Mouse (Mus musculus) spleen, postnatal 10 days (tissue): ENCODE measurements around the gene Vsig8.
A peak's percentile ranks its signal among the peaks of the same experiment; 100 is the strongest.

Source experiments
- DNase-seq, 2 experiments: peaks; one replicate each; pipeline ENCODE4 v3.0.0; 2021 to 2022; ENCODE audit warnings: low spot score in 2 of 2

Gene Vsig8

GRCm38 (mm10) chr1:172555638-172556037 is at the start of gene Vsig8:
Gene Vsig8 (plus strand): TSS chr1:172555938.
- no peak for DNase-seq

GRCm38 (mm10) chr1:172507001-172507400 is 48.7 kb upstream of the Vsig8 start:
- DNase-seq: no peak

GRCm38 (mm10) chr1:172507701-172508100 is 48.0 kb upstream of the Vsig8 start:
- DNase-seq: no peak

- no peak for DNase-seq
These were observed 47.6 kb upstream of the Vsig8 start for GRCm38 (mm10) chr1:172508172-172508571.

- no peak for DNase-seq
These were observed 46.5 kb upstream of the Vsig8 start for GRCm38 (mm10) chr1:172509235-172509634.

- no peak for DNase-seq
These were observed 45.8 kb upstream of the Vsig8 start for GRCm38 (mm10) chr1:172509983-172510382.

- no peak for DNase-seq
These were observed 45.2 kb upstream of the Vsig8 start for GRCm38 (mm10) chr1:172510421-172510972.

- DNase-seq: peak; percentile 35 to 71
These were observed 42.8 kb upstream of the Vsig8 start for GRCm38 (mm10) chr1:172512962-172513361.

GRCm38 (mm10) chr1:172513525-172514212 is 42.1 kb upstream of the Vsig8 start:
- peak; percentile 31 to 67 for DNase-seq

GRCm38 (mm10) chr1:172514213-172514529 is 41.6 kb upstream of the Vsig8 start:
- no peak for DNase-seq

GRCm38 (mm10) chr1:172514551-172515268 is 41.0 kb upstream of the Vsig8 start:
- no peak for DNase-seq

- no peak for DNase-seq
These were observed 40.3 kb upstream of the Vsig8 start for GRCm38 (mm10) chr1:172515396-172515795.

GRCm38 (mm10) chr1:172518013-172518412 is 37.7 kb upstream of the Vsig8 start:
- no peak for DNase-seq

- no peak for DNase-seq
These were observed 36.1 kb upstream of the Vsig8 start for GRCm38 (mm10) chr1:172519644-172520043.

- DNase-seq: peak; percentile 37 to 74
These were observed 34.9 kb upstream of the Vsig8 start, which contains the start of gene Cfap45 for GRCm38 (mm10) chr1:172520576-172521440. Gene Cfap45 (plus strand): TSS chr1:172520801.

GRCm38 (mm10) chr1:172522524-172522923 is 33.2 kb upstream of the Vsig8 start:
- no peak for DNase-seq

- no peak for DNase-seq
These were observed 32.0 kb upstream of the Vsig8 start for GRCm38 (mm10) chr1:172523699-172524101.

- DNase-seq: peak in 1 of 2 experiments; percentile 42
These were observed 30.5 kb upstream of the Vsig8 start for GRCm38 (mm10) chr1:172525027-172525764.

- DNase-seq: no peak
These were observed 29.8 kb upstream of the Vsig8 start for GRCm38 (mm10) chr1:172525971-172526370.

- DNase-seq: peak in 1 of 2 experiments; percentile 52
These were observed 29.2 kb upstream of the Vsig8 start for GRCm38 (mm10) chr1:172526380-172527081.

- no peak for DNase-seq
These were observed 28.3 kb upstream of the Vsig8 start for GRCm38 (mm10) chr1:172527431-172527830.
